In genomic region chr12:80082730-80083129, GRCm38 (mm10) we compare ENCODE assay signal across 10 mouse cellular contexts. TPM values are rescaled to one million over a fixed set of nuclear protein-coding genes. Genes with fewer than 3 reads are reported as not detected.
DNase-seq lines count a peak whose midpoint lies in the region; ATAC-seq and TF ChIP-seq lines count a peak whose summit lies in the region.
"Had no signal": no experiment of that assay in that cellular context is flagged by ENCODE, and none has a peak within 500 bp of the region (broad histone marks: within the 10 kb centered on the region; RNA-seq: fewer than 3 reads in every experiment).

No protein-coding gene starts in this region.

- H3K27me3 ChIP-seq in kidney, postnatal 0 days (ENCODE audit: insufficient read depth, low read length), result no peaks in the 10 kb centered on the region
- H3K27me3 ChIP-seq in hindbrain, embryonic 14.5 days (ENCODE audit: control insufficient read depth, insufficient read depth, low read length), result no peaks in the 10 kb centered on the region
- H3K27me3 ChIP-seq: neural tube, embryonic 13.5 days had no signal

- 91% methylated on average over 4 of the region's 4 CpGs for WGBS in kidney, postnatal 0 days
- WGBS in hindbrain, embryonic 14.5 days, result 93% methylated on average over 4 of the region's 4 CpGs

- H3K9me3 ChIP-seq in kidney, postnatal 0 days (replicated peaks; ENCODE audit: low read length), result no peaks in the 10 kb centered on the region
- H3K9me3 ChIP-seq in hindbrain, embryonic 14.5 days (ENCODE audit: control insufficient read depth, low read length), result no peaks in the 10 kb centered on the region
- H3K9me3 ChIP-seq: neural tube, embryonic 13.5 days had no signal

- H3K9ac ChIP-seq in kidney, postnatal 0 days (ENCODE audit: low read depth, low read length), result no peak overlapping the region
- no peak overlapping the region for H3K9ac ChIP-seq in hindbrain, embryonic 14.5 days
- H3K9ac ChIP-seq: neural tube, embryonic 13.5 days had no signal

- no peaks in the 10 kb centered on the region for H3K36me3 ChIP-seq in kidney, postnatal 0 days (ENCODE audit: insufficient read depth, low read length)
- no peaks in the 10 kb centered on the region for H3K36me3 ChIP-seq in hindbrain, embryonic 14.5 days (replicated peaks; ENCODE audit: control insufficient read depth, insufficient read depth)
- H3K36me3 ChIP-seq: neural tube, embryonic 13.5 days had no signal

- no peak overlapping the region for H3K4me3 ChIP-seq in kidney, postnatal 0 days (replicated peaks; ENCODE audit: low read depth, low read length)
- no peak overlapping the region for H3K4me3 ChIP-seq in hindbrain, embryonic 14.5 days (replicated peaks; ENCODE audit: low read length)
- H3K4me3 ChIP-seq: neural tube, embryonic 13.5 days had no signal

- H3K4me2 ChIP-seq in kidney, postnatal 0 days (ENCODE audit: low read length), result no peak overlapping the region
- H3K4me2 ChIP-seq in hindbrain, embryonic 14.5 days (replicated peaks), result no peak overlapping the region
- H3K4me2 ChIP-seq: neural tube, embryonic 13.5 days had no signal

- DNase-seq in CD4-positive, CD25-positive, alpha-beta regulatory T cell, adult 2 months (ENCODE audit: low read depth, low spot score), result peak; percentile 51
- DNase-seq in kidney, postnatal 0 days (ENCODE audit: low spot score), result no peak
- DNase-seq in kidney, postnatal 14 days, result no peak
- DNase-seq in adrenal gland, adult 8-10 months, result no peak
- DNase-seq in hindbrain, embryonic 14.5 days (ENCODE audit: low spot score), result no peak
- DNase-seq: gastrocnemius, postnatal 10 days had no signal

- TF ChIP-seq CTCF in kidney, postnatal 0 days (IDR thresholded peaks at IDR 0.05; ENCODE audit: low read depth), result peak; percentile 38; the same call in 1 of the 2 replicates

- peaks cover 26% of the 10 kb centered on the region for H3K4me1 ChIP-seq in kidney, postnatal 0 days (replicated peaks; ENCODE audit: insufficient read depth, low read length)
- no peaks in the 10 kb centered on the region for H3K4me1 ChIP-seq in hindbrain, embryonic 14.5 days (replicated peaks; ENCODE audit: control insufficient read depth, insufficient read depth, low read length)

- peak overlapping the region; percentile 81 for H3K27ac ChIP-seq in kidney, postnatal 0 days
- H3K27ac ChIP-seq in hindbrain, embryonic 14.5 days, result no peak overlapping the region

- no peak for ATAC-seq in CD4-positive, CD25-positive, alpha-beta regulatory T cell, adult 4 months
- ATAC-seq in kidney, postnatal 0 days (replicated peaks; ENCODE audit: low FRiP score, low read depth), result no peak
- ATAC-seq in granulocyte monocyte progenitor cell, adult 5-6 weeks (replicated peaks; ENCODE audit: poor library complexity, severe bottlenecking), result peak; percentile 46
- ATAC-seq in monocyte, adult 5-6 weeks (replicated peaks; ENCODE audit: insufficient number of reproducible peaks, low FRiP score, low TSS enrichment, poor library complexity, severe bottlenecking), result peak; percentile 68; the same call in 1 of the 2 replicates
- ATAC-seq in hindbrain, embryonic 14.5 days (ENCODE audit: low FRiP score), result no peak

RNA-seq across cellular contexts. Expression of gene Zfp36l1, which starts 30.1 kb away (rescaled TPM):
- polyA plus RNA-seq in CD4-positive, CD25-positive, alpha-beta regulatory T cell, adult 4 months (2017; shearing (Covaris generic)), result 100 to 1,000 TPM; 139 to 188 TPM
- 141 and 160 TPM in 2 replicates for polyA plus RNA-seq in kidney, postnatal 0 days (2015; fragmentation: Nextera tagmentation; extraction: Ambion mirVana)
- total RNA-seq in granulocyte monocyte progenitor cell, adult 5-6 weeks (2014; fragmentation: Nextera tagmentation), result 1.9 and 8.5 TPM in 2 replicates
- 0.36 and 0.56 TPM in 2 replicates for total RNA-seq in granulocyte monocyte progenitor cell, adult 5-6 weeks (2017)
- 42.9 to 74.7 TPM (median 44.7 TPM) in 3 replicates for total RNA-seq in monocyte, adult 5-6 weeks (2017)
- 100 to 1,000 TPM; 257 to 328 (median 289) TPM for total RNA-seq in adrenal gland, adult 8-10 months (2022)
- polyA plus RNA-seq in hindbrain, embryonic 14.5 days (2014; fragmentation: Nextera tagmentation; extraction: Ambion mirVana), result 47.7 and 48.8 TPM in 2 replicates

Comparison
In these comparisons a context has a peak if more than half of its experiments do, and no peak if none do; other contexts are left out.
1. ATAC-seq: peak in granulocyte monocyte progenitor cell, adult 5-6 weeks (single experiment) and monocyte, adult 5-6 weeks (single experiment); none in CD4-positive, CD25-positive, alpha-beta regulatory T cell, adult 4 months (single experiment), kidney, postnatal 0 days (single experiment) and hindbrain, embryonic 14.5 days (single experiment).